Mouse (Mus musculus): ENCODE results near the gene Thbs2.

Thbs2 gene

DNA sequence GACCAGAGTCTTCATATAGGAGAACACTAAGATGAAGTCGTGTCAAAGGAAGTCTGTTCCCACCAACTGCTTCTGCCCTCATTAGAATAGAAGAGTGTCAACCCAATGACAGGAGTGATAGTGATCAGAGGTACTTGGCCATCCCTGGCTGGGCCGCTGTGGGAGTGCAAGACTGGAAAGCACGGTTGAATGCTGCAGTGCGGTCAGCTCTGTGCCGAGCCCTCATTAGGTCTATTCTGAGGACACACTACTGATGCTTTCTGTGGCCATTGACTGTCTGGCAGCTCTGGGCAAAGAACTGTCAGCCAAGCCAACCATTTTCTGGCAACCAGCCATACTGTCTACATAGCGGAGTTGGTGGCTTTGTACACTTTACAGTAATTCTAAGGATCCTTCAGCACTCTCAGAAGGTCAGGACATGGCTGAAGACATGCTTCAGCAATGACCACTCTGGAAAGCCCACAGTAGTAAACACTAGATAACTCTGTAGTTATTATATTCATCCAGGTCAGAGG, 2.3 kb upstream of the Thbs2 start:
- no peak for DNase-seq

DNA sequence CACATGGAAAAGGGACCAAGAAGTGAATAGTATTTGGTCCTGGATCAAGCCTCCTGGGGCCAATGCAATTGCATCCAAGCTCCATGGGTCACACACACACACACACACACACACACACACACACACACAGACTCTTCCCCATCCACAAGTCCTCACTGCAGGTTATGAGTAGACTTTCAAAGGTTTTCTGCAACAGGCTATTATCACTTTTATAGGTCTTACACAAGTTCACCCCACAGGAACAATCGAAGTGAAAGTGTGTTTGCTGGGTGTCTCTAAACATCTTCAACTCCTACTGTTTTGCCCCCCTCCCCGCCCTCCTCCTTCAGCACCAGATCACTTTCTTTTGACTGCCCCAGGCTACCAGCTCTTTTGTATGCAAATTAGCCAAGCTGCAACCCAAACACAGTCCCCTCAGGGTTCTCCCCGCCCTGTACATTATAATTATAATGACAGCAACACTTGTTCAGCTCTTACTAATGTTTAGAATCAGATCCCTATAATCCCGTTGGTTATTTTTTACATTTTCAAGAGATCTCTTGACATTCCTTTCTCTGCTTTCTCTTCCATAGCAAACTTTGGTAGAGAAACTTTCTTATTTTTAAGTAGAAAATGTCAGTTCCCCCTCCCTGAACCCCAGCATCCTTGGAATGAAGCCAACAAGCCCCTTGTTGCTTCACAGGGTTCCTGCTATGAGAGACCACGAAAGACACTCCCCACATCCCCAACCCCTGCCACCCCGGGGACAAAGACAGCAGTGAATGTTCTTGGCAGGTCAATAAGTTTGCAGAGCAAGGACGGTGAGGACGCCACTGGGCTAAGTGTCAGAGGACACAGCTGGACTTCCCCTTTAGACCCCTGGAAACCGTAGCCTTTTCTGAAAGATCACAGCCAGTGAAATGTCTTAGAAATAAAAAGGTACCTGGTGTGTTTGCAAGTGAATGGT, 714 bp downstream of the Thbs2 start:
- DNase-seq, result no peak

- no peak for DNase-seq
Observed at GRCm38 (mm10) chr17:14691901-14692300, 2.1 kb downstream of the Thbs2 start.

GRCm38 (mm10) chr17:14691197-14691596, 2.8 kb downstream of the Thbs2 start:
- no peak for DNase-seq

DNA sequence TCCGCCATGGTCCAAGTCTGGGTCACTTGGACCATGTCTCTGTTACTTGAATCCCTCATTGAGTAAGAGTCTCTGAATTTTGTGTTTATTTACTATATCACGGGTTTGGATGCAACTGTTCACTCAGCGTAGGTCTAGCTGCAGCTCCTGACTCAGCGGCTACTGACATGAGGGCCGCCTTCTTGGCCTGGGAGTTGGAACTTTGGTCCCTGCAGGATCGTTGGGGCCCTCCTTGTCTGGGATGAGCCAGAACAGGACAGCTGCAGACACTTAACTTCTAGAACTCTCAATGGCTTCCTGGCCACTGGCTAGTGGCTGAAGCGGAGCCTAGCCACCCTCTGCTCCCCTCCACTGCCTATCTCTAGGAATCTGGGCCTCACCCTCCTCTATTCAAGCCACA, 11.2 kb downstream of the Thbs2 start:
- DNase-seq, result no peak

DNA sequence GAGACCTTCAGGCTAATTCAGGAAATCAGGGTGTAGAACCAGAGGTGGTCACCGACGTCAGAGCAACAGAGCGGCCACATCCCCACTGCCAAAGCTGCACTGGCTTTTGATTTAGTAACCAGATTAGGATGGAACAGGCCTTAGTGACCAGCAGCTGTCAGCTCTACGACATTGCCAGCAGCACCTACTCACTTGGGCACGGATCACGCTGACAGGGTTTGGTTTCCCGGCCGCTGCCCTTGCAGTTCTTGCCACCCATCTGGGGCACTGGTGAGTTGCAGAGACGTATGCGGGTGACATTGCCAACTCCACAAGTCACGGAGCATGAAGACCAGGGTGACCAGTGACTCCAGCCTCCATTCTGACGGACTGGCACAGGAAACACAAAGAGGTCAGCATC, 13.0 kb downstream of the Thbs2 start:
- no peak for DNase-seq

DNA sequence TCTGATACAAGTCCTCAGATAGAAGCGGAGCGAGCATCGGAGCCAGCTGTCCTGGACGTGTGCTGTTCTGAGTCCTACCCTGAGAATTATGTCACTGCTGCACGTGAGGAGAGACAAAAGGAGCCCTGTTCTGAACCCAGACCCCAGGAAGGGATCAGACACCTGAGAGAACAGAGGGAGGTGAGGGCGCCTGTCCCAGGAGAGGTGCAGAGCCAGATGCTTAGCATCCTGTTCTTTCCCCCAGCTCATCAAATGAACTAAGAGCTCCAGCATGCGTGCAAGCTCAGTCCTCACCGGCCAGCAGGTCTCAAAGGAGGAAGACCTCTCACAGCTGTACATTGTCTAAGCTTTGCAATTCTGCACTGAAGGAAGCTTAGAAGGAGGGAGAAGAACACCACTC, 16.8 kb downstream of the Thbs2 start:
- DNase-seq, result no peak

DNA sequence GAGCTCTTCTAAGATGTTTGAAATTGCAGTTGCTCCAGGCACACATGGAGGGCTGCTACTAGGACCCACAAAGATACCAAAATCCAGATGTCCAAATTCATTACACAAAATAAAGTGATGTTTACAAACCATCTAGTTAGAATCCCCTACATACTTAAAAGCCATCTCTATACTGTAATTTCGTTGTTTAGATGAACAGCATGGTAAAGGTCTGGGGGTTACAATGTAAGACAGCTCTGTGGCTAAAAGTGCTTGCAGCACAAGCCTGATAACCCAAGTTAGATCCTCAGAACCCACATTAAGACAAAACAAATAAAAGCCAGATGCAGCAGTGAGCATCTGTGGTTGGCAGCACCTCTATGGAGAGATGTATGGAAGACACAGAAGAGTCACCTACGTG, 18.5 kb downstream of the Thbs2 start:
- no peak for DNase-seq

GRCm38 (mm10) chr17:14672402-14672801, 21.6 kb downstream of the Thbs2 start:
- no peak for DNase-seq

- no peak for DNase-seq
Observed at GRCm38 (mm10) chr17:14667225-14667624, 26.8 kb downstream of the Thbs2 start.

DNA sequence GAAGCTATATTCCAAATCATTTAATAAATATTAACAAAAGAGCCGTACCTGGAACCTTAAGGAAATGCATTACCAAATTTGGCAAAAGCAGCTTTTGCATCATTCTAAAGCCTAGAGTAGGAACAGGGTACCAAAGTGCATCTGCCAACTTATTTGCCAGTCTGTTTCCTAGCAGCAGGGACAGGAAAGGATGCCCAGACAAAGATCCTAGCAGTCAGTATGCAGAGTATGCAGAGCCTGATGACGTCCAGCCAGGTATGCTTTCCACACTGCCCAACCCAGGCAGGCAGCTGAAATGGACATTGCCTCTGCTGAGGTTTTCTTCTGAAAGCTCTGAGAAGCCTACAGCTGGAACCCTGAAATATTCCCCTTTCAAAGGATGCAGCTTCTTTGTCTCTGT, 27.6 kb downstream of the Thbs2 start:
- no peak for DNase-seq

DNA sequence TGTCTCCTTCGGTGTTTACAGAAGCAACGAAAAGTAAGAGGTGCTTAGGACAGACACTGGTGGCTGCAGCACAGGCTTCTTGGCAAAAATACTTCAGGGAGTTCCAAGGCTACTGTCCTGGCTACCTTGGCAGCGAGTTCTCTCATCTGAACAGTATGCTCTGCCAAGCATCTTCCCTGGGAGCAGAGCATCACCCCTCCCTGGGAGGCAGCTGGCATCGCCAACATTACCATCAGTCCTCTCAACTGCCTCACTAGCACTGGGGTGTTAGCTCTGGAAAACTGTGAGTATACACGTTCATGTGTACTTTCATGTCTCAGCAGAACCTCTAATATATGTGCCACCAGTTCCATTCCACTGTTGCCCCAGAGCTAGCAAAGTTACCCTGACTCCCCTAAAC, 30.7 kb downstream of the Thbs2 start:
- no peak for DNase-seq

DNA sequence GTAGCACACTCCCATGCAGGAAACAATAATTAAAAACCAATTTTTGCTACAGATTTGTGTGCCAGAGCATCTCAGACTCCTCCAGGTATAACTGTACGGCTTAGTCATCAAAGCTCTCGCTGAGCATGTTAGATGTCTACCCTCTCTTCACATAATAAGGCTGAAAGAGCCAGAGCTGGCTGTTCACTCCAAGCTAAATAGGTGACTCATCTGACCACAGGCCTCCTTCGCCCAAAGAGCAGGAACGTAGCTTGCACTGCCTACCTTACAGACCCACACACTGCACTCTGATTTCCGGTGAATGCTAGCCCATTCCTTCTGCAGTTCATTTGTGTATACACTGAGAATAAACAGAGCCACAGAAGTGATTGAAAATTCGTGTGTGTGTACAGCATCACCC, 31.6 kb downstream of the Thbs2 start:
- DNase-seq, result no peak

DNA sequence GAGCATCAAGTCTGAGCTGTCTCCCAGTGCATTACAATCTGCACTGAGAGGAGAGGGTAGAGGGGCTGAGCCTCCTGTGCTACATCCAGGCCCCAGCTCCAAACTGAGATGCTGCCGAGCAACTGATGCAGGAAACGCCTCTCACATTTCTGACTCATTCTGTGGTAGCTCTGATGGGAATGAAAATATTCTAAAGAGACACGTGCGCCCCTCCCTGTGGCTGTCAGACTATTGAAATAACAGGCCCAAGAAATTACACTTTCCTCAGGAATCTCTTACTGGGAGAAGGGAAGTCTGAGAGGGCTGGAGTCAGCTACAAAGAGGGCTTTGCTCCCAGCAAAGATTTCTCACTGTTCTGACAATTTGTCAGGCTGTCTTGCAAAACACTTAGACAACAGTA, 34.3 kb downstream of the Thbs2 start:
- no peak for DNase-seq

- DNase-seq, result no peak
Observed at GRCm38 (mm10) chr17:14658123-14658522, 35.9 kb downstream of the Thbs2 start.

DNA sequence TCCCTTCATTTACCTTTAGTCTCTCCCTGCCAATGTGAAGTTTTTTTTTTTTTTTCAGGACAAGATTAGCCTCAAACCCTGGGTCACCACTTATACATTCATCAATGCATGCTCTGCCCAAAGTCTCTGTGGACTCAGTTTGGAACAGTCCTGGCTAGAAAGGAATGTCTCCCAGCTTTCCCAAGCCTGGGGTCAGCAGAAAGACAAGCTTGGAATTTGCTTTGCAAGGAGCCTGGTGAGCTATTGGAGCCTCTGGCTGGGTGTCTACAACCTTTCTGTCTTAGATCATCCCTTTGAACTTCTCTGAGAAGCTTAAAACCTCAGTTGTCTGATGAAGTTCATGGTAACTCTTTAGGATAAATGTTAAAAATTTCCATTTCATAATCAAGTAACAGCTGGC, 36.9 kb downstream of the Thbs2 start:
- no peak for DNase-seq

DNA sequence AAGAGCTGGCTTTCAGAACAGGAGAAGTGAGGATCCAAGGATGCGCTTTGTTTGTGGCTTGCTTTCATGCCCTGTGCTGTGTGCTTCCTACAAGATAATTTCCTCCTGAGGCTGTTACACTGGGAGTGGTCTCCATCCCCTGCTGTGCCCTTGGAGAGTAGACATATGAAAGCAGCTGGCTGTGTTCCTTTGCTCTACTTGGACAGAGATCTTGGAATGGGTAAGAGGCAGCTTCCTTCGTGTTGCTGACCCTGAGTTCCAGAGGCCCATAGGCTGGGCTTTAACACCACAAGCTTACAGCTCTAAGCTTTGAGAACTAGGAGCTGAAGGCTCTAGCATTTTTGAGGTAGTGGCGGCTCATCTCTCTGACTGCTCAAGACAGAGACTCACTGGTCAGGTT, 39.1 kb downstream of the Thbs2 start:
- DNase-seq, result no peak

GRCm38 (mm10) chr17:14652013-14652412, 42.0 kb downstream of the Thbs2 start:
- DNase-seq, result no peak

- no peak for DNase-seq
Observed at GRCm38 (mm10) chr17:14647996-14648640, 45.9 kb downstream of the Thbs2 start.

DNA sequence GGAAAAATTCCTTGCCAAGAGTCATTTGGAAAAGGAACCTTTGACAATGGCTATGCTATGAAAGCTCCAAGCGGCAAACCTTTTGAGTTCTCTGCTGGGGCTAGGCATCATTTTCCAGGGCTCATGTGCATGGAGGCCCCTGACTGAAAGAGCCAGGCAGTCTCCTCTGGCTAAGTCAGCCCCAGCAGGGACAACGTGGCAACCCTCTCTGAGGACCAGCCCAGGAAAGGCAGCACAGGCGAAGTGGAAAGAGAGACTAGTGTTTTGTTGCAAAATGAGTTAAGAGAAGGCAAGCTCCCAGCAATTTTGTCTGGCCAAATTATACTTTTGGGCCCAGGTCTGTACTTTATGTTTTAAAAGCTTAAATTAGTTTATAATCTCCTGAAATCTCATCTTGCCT, 50.0 kb downstream of the Thbs2 start:
- no peak for DNase-seq

GRCm38 (mm10) chr17:14640351-14641115, 53.5 kb downstream of the Thbs2 start:
- no peak for DNase-seq

DNA sequence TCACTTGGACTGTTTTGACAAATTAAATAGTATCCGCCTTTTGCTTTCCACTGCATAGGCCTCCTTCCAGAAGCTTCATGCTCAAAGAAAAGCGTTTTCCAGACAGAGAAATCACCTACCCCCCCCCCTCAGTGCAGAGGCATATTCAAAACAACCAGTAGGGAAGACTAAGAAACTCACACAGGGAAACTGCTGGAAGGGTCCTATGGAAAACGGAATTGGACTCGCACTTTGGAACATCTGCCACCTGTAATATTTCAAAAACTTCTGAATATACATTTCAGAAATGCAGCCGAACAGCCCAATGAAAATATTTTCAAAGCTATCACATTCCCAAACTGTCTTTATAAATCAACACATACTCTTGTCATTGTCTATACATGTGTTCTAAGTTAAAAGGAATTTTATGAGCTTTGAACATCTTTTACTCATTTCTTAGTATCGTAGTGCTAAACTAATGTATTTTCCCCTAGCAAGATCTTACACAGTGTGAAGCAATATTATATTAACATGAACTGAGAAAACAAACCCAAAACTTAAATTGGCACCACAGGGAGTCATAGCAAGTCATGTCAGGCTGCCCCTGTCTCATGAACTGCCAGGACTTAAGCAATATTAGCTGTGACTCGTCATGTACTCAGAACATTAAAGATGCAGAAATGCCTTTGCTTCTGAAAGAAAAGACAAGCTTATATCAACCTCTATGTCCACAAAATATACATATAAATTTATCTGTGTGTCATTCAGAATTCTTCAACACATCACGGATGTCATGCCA, 58.3 kb downstream of the Thbs2 start:
- DNase-seq, result no peak

GRCm38 (mm10) chr17:14628901-14629300, 65.1 kb downstream of the Thbs2 start:
- no peak for DNase-seq

All from thymus, postnatal 36 days (tissue).